9 mouse cellular contexts compared by ENCODE assay signal in genomic region chr8:70597417-70598272, GRCm38 (mm10). TPM values are rescaled to one million over a fixed set of nuclear protein-coding genes. Genes with fewer than 3 reads are reported as not detected.
DNase-seq lines count a peak whose midpoint lies in the region; ATAC-seq and TF ChIP-seq lines count a peak whose summit lies in the region.
"Had no signal": no experiment of that assay in that cellular context is flagged by ENCODE, and none has a peak within 500 bp of the region (broad histone marks: within the 10 kb centered on the region; RNA-seq: fewer than 3 reads in every experiment).

No protein-coding gene starts in this region.

- ATAC-seq in forebrain, embryonic 16.5 days, result no peak
- no peak for ATAC-seq in liver, embryonic 14.5 days (ENCODE audit: insufficient read depth)
- no peak for ATAC-seq in megakaryocyte progenitor cell, adult 5-6 weeks (replicated peaks; ENCODE audit: poor library complexity)

- no peak for TF ChIP-seq POLR2A in CH12.LX (IDR thresholded peaks at IDR 0.05; ENCODE audit: low read depth, low read length)

- WGBS in forebrain, embryonic 16.5 days, result 10% methylated on average over 62 of the region's 68 CpGs
- 61% methylated on average over 68 of the region's 68 CpGs for WGBS in liver, embryonic 14.5 days (ENCODE audit: insufficient replicate concordance)

- H3K9ac ChIP-seq in CH12.LX (ENCODE audit: insufficient read depth, low read depth), result no peak overlapping the region
- peak overlapping the region; percentile 54 for H3K9ac ChIP-seq in forebrain, embryonic 16.5 days (replicated peaks; ENCODE audit: low read depth, low read length)
- no peak overlapping the region for H3K9ac ChIP-seq in liver, embryonic 14.5 days (replicated peaks)

- no peak overlapping the region for H3K4me2 ChIP-seq in CH12.LX (ENCODE audit: insufficient read depth, low read depth, poor library complexity, severe bottlenecking)
- peak overlapping the region; percentile 87 for H3K4me2 ChIP-seq in forebrain, embryonic 16.5 days (ENCODE audit: low read length)
- H3K4me2 ChIP-seq in liver, embryonic 14.5 days (ENCODE audit: low read depth), result peak overlapping the region; percentile 47

- dilution Hi-C loops in CH12.LX (cut with MboI; ENCODE audit: extremely low pct_ligation_motif_present, extremely low pct_unique_long_range_greater_than_20kb, low sequenced_read_pairs), result no loop called here

- H3K4me1 ChIP-seq in CH12.LX (ENCODE audit: control insufficient read depth in 1 of 2, insufficient read depth in 2 of 2), result peaks cover 5 to 22% of the 10 kb centered on the region in 2 experiments
- peaks cover 56% of the 10 kb centered on the region for H3K4me1 ChIP-seq in forebrain, embryonic 16.5 days (replicated peaks; ENCODE audit: control insufficient read depth, insufficient read depth, low read length)
- peaks cover 16 to 22% of the 10 kb centered on the region in 2 experiments for H3K4me1 ChIP-seq in liver, embryonic 14.5 days (replicated peaks; ENCODE audit: control insufficient read depth in 2 of 2, insufficient read depth in 2 of 2, low read length in 1 of 2)

- no peak overlapping the region for H3K4me3 ChIP-seq in CH12.LX (replicated peaks in 1 of 3; ENCODE audit: low read depth in 2 of 3, low read length in 2 of 3, poor library complexity in 1 of 3)
- peak overlapping the region; percentile 53 for H3K4me3 ChIP-seq in forebrain, embryonic 16.5 days (replicated peaks; ENCODE audit: low read length)
- H3K4me3 ChIP-seq in liver, embryonic 14.5 days (ENCODE audit: insufficient read depth in 1 of 2, low read depth in 2 of 2, low read length in 2 of 2), result peak overlapping the region in 1 of 2 experiments; percentile 21; a peak in 2 of 4 replicates

- peaks cover 61 to 81% of the 10 kb centered on the region in 2 experiments for H3K36me3 ChIP-seq in CH12.LX (replicated peaks in 1 of 2; ENCODE audit: control insufficient read depth in 1 of 2, insufficient read depth in 1 of 2, low read length in 1 of 2)
- no peaks in the 10 kb centered on the region; the same call in 1 of the 2 replicates for H3K36me3 ChIP-seq in forebrain, embryonic 16.5 days (ENCODE audit: control insufficient read depth, insufficient read depth)
- peaks cover 3% of the 10 kb centered on the region; the same call in 1 of the 2 replicates for H3K36me3 ChIP-seq in liver, embryonic 14.5 days (replicated peaks; ENCODE audit: control insufficient read depth, insufficient read depth, low read depth)

- H3K27ac ChIP-seq in CH12.LX (ENCODE audit: insufficient read depth, low read depth), result no peak overlapping the region
- no peak overlapping the region for H3K27ac ChIP-seq in forebrain, embryonic 16.5 days (ENCODE audit: low read length)
- no peak overlapping the region for H3K27ac ChIP-seq in liver, embryonic 14.5 days

- no peaks in the 10 kb centered on the region for H3K27me3 ChIP-seq in CH12.LX (replicated peaks)
- no peaks in the 10 kb centered on the region for H3K27me3 ChIP-seq in forebrain, embryonic 16.5 days (replicated peaks; ENCODE audit: control insufficient read depth, insufficient read depth, low read length)
- H3K27me3 ChIP-seq in liver, embryonic 14.5 days (ENCODE audit: control insufficient read depth, insufficient read depth, low read length), result no peaks in the 10 kb centered on the region

- DNase-seq in embryo, embryonic 11 days, result peak; percentile 40
- no peak for DNase-seq in embryo, embryonic 10 days (ENCODE audit: low spot score)
- DNase-seq in CH12.LX (ENCODE audit: extremely low read depth), result no peak
- DNase-seq in liver, embryonic 14.5 days (ENCODE audit: low read depth in 3 of 3, low spot score in 3 of 3), result no peak
- no peak for DNase-seq in retina, embryonic 14.5 days (ENCODE audit: low spot score)
- DNase-seq in adrenal gland, adult 8-10 months, result no peak

- TF ChIP-seq RAD21 in CH12.LX (IDR thresholded peaks at IDR 0.05; ENCODE audit: low read depth, low read length), result no peak

- no peak for TF ChIP-seq CTCF in CH12.LX (conservative IDR thresholded peaks at IDR 0.05 in 1 of 2, IDR thresholded peaks at IDR 0.05 in 1 of 2; ENCODE audit: low read depth in 2 of 2, low read length in 2 of 2)
- no peak for TF ChIP-seq CTCF in liver, embryonic 14.5 days (IDR thresholded peaks at IDR 0.05; ENCODE audit: low read depth)

- in situ Hi-C loops in CH12.LX (cut with MboI; ENCODE audit: low pct_ligation_motif_present, low pct_unique_long_range_greater_than_20kb, low sequenced_read_pairs), result no loop called here

- H3K79me2 ChIP-seq in CH12.LX (replicated peaks; ENCODE audit: control insufficient read depth, extremely low read depth, insufficient read depth, poor library complexity, severe bottlenecking), result peaks cover 2% of the 10 kb centered on the region; the same call in 1 of the 2 replicates

- peaks cover 16% of the 10 kb centered on the region for H3K9me3 ChIP-seq in CH12.LX (replicated peaks; ENCODE audit: low read length)
- no peaks in the 10 kb centered on the region for H3K9me3 ChIP-seq in forebrain, embryonic 16.5 days (ENCODE audit: control insufficient read depth, low read length)
- no peaks in the 10 kb centered on the region for H3K9me3 ChIP-seq in liver, embryonic 14.5 days (ENCODE audit: control insufficient read depth, low read length)

- TF ChIP-seq EP300 in CH12.LX (IDR thresholded peaks at IDR 0.05; ENCODE audit: low read length), result no peak
- no peak for TF ChIP-seq EP300 in liver, embryonic 14.5 days (IDR thresholded peaks at IDR 0.05; ENCODE audit: low read depth)

TF ChIP-seq in CH12.LX, 34 proteins besides CTCF, POLR2A, EP300 and RAD21:
- TF ChIP-seq ZKSCAN1 (IDR thresholded peaks at IDR 0.05; ENCODE audit: borderline replicate concordance, low read depth, low read length), result no peak
- peak; percentile 59; the same call in 1 of the 2 replicates for TF ChIP-seq POLR2AphosphoS2 (IDR thresholded peaks at IDR 0.05; ENCODE audit: low read depth, low read length)
- no peak for TF ChIP-seq MXI1 (IDR thresholded peaks at IDR 0.05; ENCODE audit: low read depth, low read length)
- no peak for TF ChIP-seq USF2 (conservative IDR thresholded peaks at IDR 0.05; ENCODE audit: low read depth, low read length)
TF ChIP-seq in CH12.LX: peak in this region for 1.

RNA-seq across cellular contexts. Expression of gene Isyna1, which starts 3.5 kb away (rescaled TPM):
- total RNA-seq in CH12.LX (2012; rRNA removed) (141 and 174 TPM in 2 replicates), CH12.LX (2014; rRNA removed) (99.9 and 107 TPM in 2 replicates)
- polyA plus RNA-seq in CH12.LX (2012; ENCODE audit: insufficient read length, low read depth), result 139 and 163 TPM in 2 replicates
- 116 and 141 TPM in 2 replicates for polyA plus RNA-seq in forebrain, embryonic 16.5 days (2015; fragmentation: Nextera tagmentation; extraction: Ambion mirVana)
- polyA plus RNA-seq in liver, embryonic 14.5 days (2012; rRNA removed), result 61.3 and 62.4 TPM in 2 replicates
- 30.2 and 34.2 TPM in 2 replicates for polyA plus RNA-seq in liver, embryonic 14.5 days (2014; fragmentation: Nextera tagmentation; extraction: Ambion mirVana)
- 26.1 and 39.0 TPM in 2 replicates for total RNA-seq in megakaryocyte progenitor cell, adult 5-6 weeks (2015)
- 42.9 and 45.4 TPM in 2 replicates for total RNA-seq in megakaryocyte progenitor cell, adult 5-6 weeks (2017)
- 100 to 1,000 TPM; 124 to 207 (median 158) TPM for total RNA-seq in adrenal gland, adult 8-10 months (2022)

RNA-seq across cellular contexts. Expression of gene Ssbp4, which starts 11.0 kb away (rescaled TPM):
- total RNA-seq in CH12.LX (2012; rRNA removed) (77.3 and 84.9 TPM in 2 replicates), CH12.LX (2014; rRNA removed) (31.0 and 41.3 TPM in 2 replicates)
- polyA plus RNA-seq in CH12.LX (2012; ENCODE audit: insufficient read length, low read depth), result 114 and 128 TPM in 2 replicates
- polyA plus RNA-seq in forebrain, embryonic 16.5 days (2015; fragmentation: Nextera tagmentation; extraction: Ambion mirVana), result 100 and 121 TPM in 2 replicates
- 36.3 and 50.8 TPM in 2 replicates for polyA plus RNA-seq in liver, embryonic 14.5 days (2012; rRNA removed)
- 49.5 and 61.7 TPM in 2 replicates for polyA plus RNA-seq in liver, embryonic 14.5 days (2014; fragmentation: Nextera tagmentation; extraction: Ambion mirVana)
- 31.6 and 40.7 TPM in 2 replicates for total RNA-seq in megakaryocyte progenitor cell, adult 5-6 weeks (2015)
- 40.2 and 69.7 TPM in 2 replicates for total RNA-seq in megakaryocyte progenitor cell, adult 5-6 weeks (2017)
- total RNA-seq in adrenal gland, adult 8-10 months (2022), result 100 to 1,000 TPM in 2 of 4 experiments, 10 to 100 TPM in 2; 69.3 to 158 (median 120) TPM

RNA-seq across cellular contexts. Expression of gene Lrrc25, which starts 18.3 kb away (rescaled TPM):
- total RNA-seq in CH12.LX (2012; rRNA removed), result 0.25 and 0.30 TPM in 2 replicates
- total RNA-seq in CH12.LX (2014; rRNA removed), result 2.4 and 2.6 TPM in 2 replicates
- polyA plus RNA-seq in CH12.LX (2012; ENCODE audit: insufficient read length, low read depth), result 4.0 and 5.9 TPM in 2 replicates
- 0.61 and 1.1 TPM in 2 replicates for polyA plus RNA-seq in forebrain, embryonic 16.5 days (2015; fragmentation: Nextera tagmentation; extraction: Ambion mirVana)
- polyA plus RNA-seq in liver, embryonic 14.5 days (2012; rRNA removed), result 4.3 and 5.3 TPM in 2 replicates
- 4.7 TPM in 2 replicates for polyA plus RNA-seq in liver, embryonic 14.5 days (2014; fragmentation: Nextera tagmentation; extraction: Ambion mirVana)
- total RNA-seq in megakaryocyte progenitor cell, adult 5-6 weeks (2015), result 6.2 and 12.9 TPM in 2 replicates
- 4.7 and 5.4 TPM in 2 replicates for total RNA-seq in megakaryocyte progenitor cell, adult 5-6 weeks (2017)
- total RNA-seq in adrenal gland, adult 8-10 months (2022), result 1 to 10 TPM; 1.5 to 4.4 (median 3.2) TPM
- polyA plus RNA-seq: C2C12 had no signal

RNA-seq across cellular contexts. Expression of gene Gdf15, which starts 34.6 kb away (rescaled TPM):
- total RNA-seq in CH12.LX (2012; rRNA removed) (0.21 TPM in 1 of 2 replicates, not detected in the other), CH12.LX (2014; rRNA removed) (not detected in 2 replicates)
- 0.16 TPM in 1 of 2 replicates, not detected in the other for polyA plus RNA-seq in CH12.LX (2012; ENCODE audit: insufficient read length, low read depth)
- 0.20 TPM in 1 of 2 replicates, not detected in the other for polyA plus RNA-seq in forebrain, embryonic 16.5 days (2015; fragmentation: Nextera tagmentation; extraction: Ambion mirVana)
- polyA plus RNA-seq in liver, embryonic 14.5 days (2012; rRNA removed), result 6.3 and 9.0 TPM in 2 replicates
- 1.2 and 2.8 TPM in 2 replicates for polyA plus RNA-seq in liver, embryonic 14.5 days (2014; fragmentation: Nextera tagmentation; extraction: Ambion mirVana)
- not detected in 2 replicates for total RNA-seq in megakaryocyte progenitor cell, adult 5-6 weeks (2015)
- not detected in 2 replicates for total RNA-seq in megakaryocyte progenitor cell, adult 5-6 weeks (2017)
- 1 to 10 TPM; 1.8 to 3.5 (median 3.0) TPM for total RNA-seq in adrenal gland, adult 8-10 months (2022)

RNA-seq across cellular contexts. Expression of gene Ell, which starts 58.4 kb away (rescaled TPM):
- total RNA-seq in CH12.LX (2012; rRNA removed) (9.8 TPM in 2 replicates), CH12.LX (2014; rRNA removed) (6.4 and 6.5 TPM in 2 replicates)
- polyA plus RNA-seq in CH12.LX (2012; ENCODE audit: insufficient read length, low read depth), result 14.0 and 17.9 TPM in 2 replicates
- 17.1 and 18.9 TPM in 2 replicates for polyA plus RNA-seq in forebrain, embryonic 16.5 days (2015; fragmentation: Nextera tagmentation; extraction: Ambion mirVana)
- polyA plus RNA-seq in liver, embryonic 14.5 days (2012; rRNA removed), result 8.9 and 9.6 TPM in 2 replicates
- polyA plus RNA-seq in liver, embryonic 14.5 days (2014; fragmentation: Nextera tagmentation; extraction: Ambion mirVana), result 7.7 and 9.2 TPM in 2 replicates
- total RNA-seq in megakaryocyte progenitor cell, adult 5-6 weeks (2015), result 8.5 and 8.7 TPM in 2 replicates
- total RNA-seq in megakaryocyte progenitor cell, adult 5-6 weeks (2017), result 9.1 and 9.5 TPM in 2 replicates
- 10 to 100 TPM; 25.2 to 38.3 (median 30.3) TPM for total RNA-seq in adrenal gland, adult 8-10 months (2022)
